17 mouse cellular contexts compared by ENCODE assay signal in genomic region chr16:31329668-31330067, GRCm38 (mm10). TPM values are rescaled to one million over a fixed set of nuclear protein-coding genes. Genes with fewer than 3 reads are reported as not detected.
"Had no signal": no experiment of that assay in that cellular context is flagged by ENCODE, and none has a peak within 500 bp of the region (broad histone marks: within the 10 kb centered on the region; RNA-seq: fewer than 3 reads in every experiment).

No protein-coding gene starts in this region.

- H3K9ac ChIP-seq: limb, embryonic 12.5 days; liver, embryonic 13.5 days; liver, postnatal 0 days; neural tube, embryonic 13.5 days; stomach, embryonic 15.5 days had no signal

- H3K27me3 ChIP-seq: limb, embryonic 12.5 days; liver, embryonic 13.5 days; neural tube, embryonic 13.5 days; stomach, embryonic 15.5 days had no signal

- H3K36me3 ChIP-seq: limb, embryonic 12.5 days; liver, embryonic 13.5 days; neural tube, embryonic 13.5 days; stomach, embryonic 15.5 days had no signal

- H3K4me1 ChIP-seq: liver, embryonic 13.5 days; stomach, embryonic 15.5 days had no signal

- H3K4me3 ChIP-seq: layer of hippocampus, adult 2 months; limb, embryonic 12.5 days; liver, embryonic 13.5 days; neural tube, embryonic 13.5 days; stomach, embryonic 15.5 days had no signal

- H3K4me2 ChIP-seq: limb, embryonic 12.5 days; liver, embryonic 13.5 days; neural tube, embryonic 13.5 days; stomach, embryonic 15.5 days had no signal

- H3K27ac ChIP-seq: layer of hippocampus, adult 2 months; limb, embryonic 12.5 days; liver, embryonic 13.5 days; neural tube, embryonic 13.5 days; stomach, embryonic 15.5 days had no signal

- ATAC-seq: liver, postnatal 0 days had no signal

- DNase-seq: kidney, adult 18-20 months; kidney, postnatal 10 days; kidney, postnatal 4 days; liver; liver, embryonic 13.5 days; liver, postnatal 0 days; midbrain, embryonic 14.5 days; retina, postnatal 1 day; right cerebral cortex, postnatal 4 days; spleen, adult 18-20 months; thymus, adult 2 months; thymus, postnatal 25 days had no signal

- H3K9me3 ChIP-seq: limb, embryonic 12.5 days; liver, embryonic 13.5 days; neural tube, embryonic 13.5 days; stomach, embryonic 15.5 days had no signal

RNA-seq across cellular contexts. Expression of gene Apod, which starts 15.1 kb away (rescaled TPM):
- total RNA-seq: megakaryocyte progenitor cell, adult 5-6 weeks had no signal
